Mouse (Mus musculus): ENCODE measurements at regions not wholly inside any gene's neighbourhood (a gene's known extent, or its start where the extent isn't known, plus 50 kb on each side); places are given as distances from the start of the nearest gene placed in this dataset.
A peak's percentile ranks its signal among the peaks of the same experiment; 100 is the strongest.

- in situ Hi-C loops (cut with MboI; ENCODE audit: low sequenced_read_pairs in 2 of 2, unreplicated experiment in 2 of 2), result no loop called here
- Histone ChIP-seq H3K4me1 (ENCODE audit: control insufficient read depth in 2 of 2, insufficient read depth in 2 of 2, low read length in 2 of 2, poor library complexity in 1 of 2) (peaks cover 0 to 3% of the 10 kb centered on the region in 2 experiments; a peak in 1 of 4 replicates), H3K36me3 (ENCODE audit: control insufficient read depth, insufficient read depth, low read length, poor library complexity, severe bottlenecking) (no peaks in the 10 kb centered on the region), H3K9ac (ENCODE audit: insufficient read depth, low read depth, low read length, poor library complexity, severe bottlenecking) (no peak overlapping the region), H3K9me3 (ENCODE audit: control insufficient read depth, insufficient read depth, low read depth, low read length) (no peaks in the 10 kb centered on the region), H3K27ac (ENCODE audit: insufficient read depth, low read depth, low read length, poor library complexity, severe bottlenecking) (no peak overlapping the region), H3K4me3 (ENCODE audit: insufficient read depth in 1 of 2, low read depth in 1 of 2, low read length in 2 of 2, poor library complexity in 1 of 2, severe bottlenecking in 1 of 2) (no peak overlapping the region)
- TF ChIP-seq ZNF384 (IDR thresholded peaks at IDR 0.05; ENCODE audit: low read depth, low read length), result no peak
- no peak for TF ChIP-seq ZC3H11A (IDR thresholded peaks at IDR 0.05; ENCODE audit: borderline replicate concordance, low read depth, low read length)
- no peak for TF ChIP-seq CHD2 (IDR thresholded peaks at IDR 0.05; ENCODE audit: low read depth, low read length)
- no peak for TF ChIP-seq HCFC1 (IDR thresholded peaks at IDR 0.05; ENCODE audit: borderline replicate concordance, insufficient read depth, low read length)
- no peak for TF ChIP-seq MAFK (IDR thresholded peaks at IDR 0.05; ENCODE audit: insufficient read depth, low read depth, low read length)
- no peak for DNase-seq (ENCODE audit: low read depth, low spot score)
These were observed 61.6 kb upstream of the Runx3 start for GRCm38 (mm10) chr4:135058895-135059294.

DNA sequence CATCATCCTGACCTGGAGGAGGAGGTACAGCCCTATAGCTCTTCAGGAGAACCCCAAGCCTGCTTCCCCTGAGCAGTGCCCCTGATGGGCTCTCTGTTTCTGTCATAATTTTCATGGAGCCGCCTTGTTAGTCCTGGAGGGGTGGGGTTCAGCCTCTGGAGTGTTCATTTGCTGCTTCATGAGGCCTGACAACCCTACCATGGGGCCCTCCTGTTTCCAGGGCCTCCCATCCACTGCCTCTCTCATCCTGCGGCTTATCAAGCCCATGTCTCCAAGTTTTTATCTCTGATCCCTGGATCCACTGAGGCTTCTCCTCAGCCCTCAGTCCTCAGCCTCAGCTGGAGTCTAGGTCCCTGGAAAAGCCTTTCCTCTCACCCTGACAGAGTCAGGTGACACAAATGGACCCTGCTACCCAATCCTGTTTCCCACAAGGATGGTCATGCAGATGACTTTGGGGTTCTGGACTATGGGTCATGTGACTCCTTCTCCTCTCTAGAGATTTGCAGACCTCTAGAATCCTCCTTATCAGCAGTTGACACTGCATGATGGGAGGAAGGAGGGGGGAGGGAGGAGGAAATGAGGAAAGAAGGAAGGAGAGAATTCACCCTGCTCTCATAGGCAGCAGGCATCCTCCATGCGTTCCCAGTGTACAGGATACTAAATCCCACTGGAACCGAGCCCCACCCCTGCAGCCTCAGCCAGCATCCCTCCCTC lies 59.3 kb upstream of the Runx3 start:
- no peak overlapping the region for H3K9ac ChIP-seq (ENCODE audit: insufficient read depth, low read depth, low read length, poor library complexity, severe bottlenecking)
- H3K36me3 ChIP-seq (ENCODE audit: control insufficient read depth, insufficient read depth, low read length, poor library complexity, severe bottlenecking), result no peaks in the 10 kb centered on the region
- no peaks in the 10 kb centered on the region for H3K9me3 ChIP-seq (ENCODE audit: control insufficient read depth, insufficient read depth, low read depth, low read length)
- in situ Hi-C loops (cut with MboI; ENCODE audit: low sequenced_read_pairs in 2 of 2, unreplicated experiment in 2 of 2), result no loop called here
- no peak for DNase-seq (ENCODE audit: low read depth, low spot score)
- H3K4me3 ChIP-seq (ENCODE audit: insufficient read depth in 1 of 2, low read depth in 1 of 2, low read length in 2 of 2, poor library complexity in 1 of 2, severe bottlenecking in 1 of 2), result no peak overlapping the region
- no peak overlapping the region for H3K27ac ChIP-seq (ENCODE audit: insufficient read depth, low read depth, low read length, poor library complexity, severe bottlenecking)
- no peak for TF ChIP-seq ZC3H11A (IDR thresholded peaks at IDR 0.05; ENCODE audit: borderline replicate concordance, low read depth, low read length)
- no peak for TF ChIP-seq HCFC1 (IDR thresholded peaks at IDR 0.05; ENCODE audit: borderline replicate concordance, insufficient read depth, low read length)
- TF ChIP-seq MAFK (IDR thresholded peaks at IDR 0.05; ENCODE audit: insufficient read depth, low read depth, low read length), result no peak
- TF ChIP-seq ZNF384 (IDR thresholded peaks at IDR 0.05; ENCODE audit: low read depth, low read length), result no peak
- TF ChIP-seq CHD2 (IDR thresholded peaks at IDR 0.05; ENCODE audit: low read depth, low read length), result no peak
- H3K4me1 ChIP-seq (ENCODE audit: control insufficient read depth in 2 of 2, insufficient read depth in 2 of 2, low read length in 2 of 2, poor library complexity in 1 of 2), result peaks cover 0 to 4% of the 10 kb centered on the region in 2 experiments; a peak in 1 of 4 replicates

DNA sequence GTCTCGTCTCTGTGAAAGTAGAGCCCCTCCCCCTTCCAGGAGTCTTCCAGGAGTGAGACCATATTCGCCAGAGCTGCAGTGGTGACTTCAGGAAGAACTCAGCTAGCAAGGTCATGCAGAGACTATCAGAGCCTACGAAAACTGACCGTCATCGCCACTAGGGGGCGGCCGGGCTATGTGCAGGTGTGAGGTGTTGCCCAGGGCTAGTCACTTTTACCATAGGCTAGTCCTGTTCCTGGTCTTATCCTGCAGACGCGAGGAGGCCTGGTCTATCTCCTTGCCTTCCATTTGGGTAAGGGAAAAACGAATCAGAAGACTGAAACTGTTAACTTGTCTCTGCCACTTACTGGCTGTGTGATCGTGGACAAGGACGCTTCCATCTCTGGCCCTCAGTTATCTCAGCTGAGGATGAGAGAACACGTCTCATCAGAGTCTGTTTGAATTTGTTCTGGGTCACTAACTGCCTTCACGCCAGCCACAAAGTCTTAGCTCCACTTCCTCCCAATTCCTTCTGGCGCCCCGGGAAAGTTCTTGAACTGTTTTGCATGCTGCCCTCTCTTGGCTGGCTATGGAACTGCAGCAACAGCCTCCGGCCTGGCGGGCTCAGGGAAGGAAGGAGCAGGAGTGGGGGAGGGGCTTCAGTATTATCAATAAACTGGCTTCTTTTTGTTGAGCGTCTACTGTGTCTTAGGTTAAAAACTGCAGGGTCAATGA lies 53.5 kb upstream of the Runx3 start:
- peak overlapping the region; percentile 68; the same call in 1 of the 2 replicates for H3K9ac ChIP-seq (ENCODE audit: insufficient read depth, low read depth, low read length, poor library complexity, severe bottlenecking)
- in situ Hi-C loops (cut with MboI; ENCODE audit: low sequenced_read_pairs in 2 of 2, unreplicated experiment in 2 of 2), result no loop called here
- H3K4me3 ChIP-seq (ENCODE audit: insufficient read depth in 1 of 2, low read depth in 1 of 2, low read length in 2 of 2, poor library complexity in 1 of 2, severe bottlenecking in 1 of 2), result peak overlapping the region in 1 of 2 experiments; percentile 32; a peak in 1 of 4 replicates
- no peaks in the 10 kb centered on the region for H3K36me3 ChIP-seq (ENCODE audit: control insufficient read depth, insufficient read depth, low read length, poor library complexity, severe bottlenecking)
- H3K27ac ChIP-seq (ENCODE audit: insufficient read depth, low read depth, low read length, poor library complexity, severe bottlenecking), result 0 out of 2 replicates have a peak overlapping the region, but pooled peaks have one; percentile 61
- 0 out of 2 replicates have a peak, but pooled peaks have one; percentile 38 for TF ChIP-seq CHD2 (IDR thresholded peaks at IDR 0.05; ENCODE audit: low read depth, low read length)
- TF ChIP-seq MAFK (IDR thresholded peaks at IDR 0.05; ENCODE audit: insufficient read depth, low read depth, low read length), result no peak
- H3K4me1 ChIP-seq (ENCODE audit: control insufficient read depth in 2 of 2, insufficient read depth in 2 of 2, low read length in 2 of 2, poor library complexity in 1 of 2), result peaks cover 0 to 14% of the 10 kb centered on the region in 2 experiments; a peak in 1 of 4 replicates
- peak; percentile 97 for DNase-seq (ENCODE audit: low read depth, low spot score)
- H3K9me3 ChIP-seq (ENCODE audit: control insufficient read depth, insufficient read depth, low read depth, low read length), result no peaks in the 10 kb centered on the region

DNA sequence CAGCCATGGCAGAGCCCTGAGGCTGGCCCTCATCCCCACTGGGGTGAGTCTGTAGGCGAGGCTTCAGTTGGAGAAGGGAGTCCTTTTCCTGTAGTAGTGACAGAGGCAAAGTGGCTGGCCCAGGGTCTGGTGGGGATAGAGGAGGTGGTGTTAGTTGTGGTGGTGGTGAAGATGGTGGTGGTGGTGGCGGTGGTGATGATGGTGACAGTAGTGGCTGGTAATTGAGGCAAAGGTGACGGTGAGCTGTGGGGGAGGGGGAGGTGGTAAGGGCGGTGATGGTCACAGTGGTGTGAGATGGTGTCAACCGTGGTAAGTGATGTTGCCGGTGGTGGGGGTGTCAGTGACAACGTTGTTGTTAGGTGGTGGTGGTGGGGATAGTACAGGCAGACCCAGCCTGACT lies 52.6 kb upstream of the Runx3 start:
- Histone ChIP-seq H3K9me3 (ENCODE audit: control insufficient read depth, insufficient read depth, low read depth, low read length) (no peaks in the 10 kb centered on the region), H3K4me1 (ENCODE audit: control insufficient read depth in 2 of 2, insufficient read depth in 2 of 2, low read length in 2 of 2, poor library complexity in 1 of 2) (peaks cover 0 to 14% of the 10 kb centered on the region in 2 experiments; a peak in 1 of 4 replicates), H3K4me3 (ENCODE audit: insufficient read depth in 1 of 2, low read depth in 1 of 2, low read length in 2 of 2, poor library complexity in 1 of 2, severe bottlenecking in 1 of 2) (no peak overlapping the region), H3K27ac (ENCODE audit: insufficient read depth, low read depth, low read length, poor library complexity, severe bottlenecking) (no peak overlapping the region), H3K9ac (ENCODE audit: insufficient read depth, low read depth, low read length, poor library complexity, severe bottlenecking) (no peak overlapping the region), H3K36me3 (ENCODE audit: control insufficient read depth, insufficient read depth, low read length, poor library complexity, severe bottlenecking) (no peaks in the 10 kb centered on the region)
- DNase-seq (ENCODE audit: low read depth, low spot score), result no peak
- in situ Hi-C loops (cut with MboI; ENCODE audit: low sequenced_read_pairs in 2 of 2, unreplicated experiment in 2 of 2), result no loop called here
- no peak for TF ChIP-seq HCFC1 (IDR thresholded peaks at IDR 0.05; ENCODE audit: borderline replicate concordance, insufficient read depth, low read length)
- TF ChIP-seq ZNF384 (IDR thresholded peaks at IDR 0.05; ENCODE audit: low read depth, low read length), result no peak
- no peak for TF ChIP-seq CHD2 (IDR thresholded peaks at IDR 0.05; ENCODE audit: low read depth, low read length)
- TF ChIP-seq MAFK (IDR thresholded peaks at IDR 0.05; ENCODE audit: insufficient read depth, low read depth, low read length), result no peak
- TF ChIP-seq ZC3H11A (IDR thresholded peaks at IDR 0.05; ENCODE audit: borderline replicate concordance, low read depth, low read length), result no peak

All from ES-E14 (cell line).